Mouse (Mus musculus): ENCODE results near the gene Cirbp.

DNA sequence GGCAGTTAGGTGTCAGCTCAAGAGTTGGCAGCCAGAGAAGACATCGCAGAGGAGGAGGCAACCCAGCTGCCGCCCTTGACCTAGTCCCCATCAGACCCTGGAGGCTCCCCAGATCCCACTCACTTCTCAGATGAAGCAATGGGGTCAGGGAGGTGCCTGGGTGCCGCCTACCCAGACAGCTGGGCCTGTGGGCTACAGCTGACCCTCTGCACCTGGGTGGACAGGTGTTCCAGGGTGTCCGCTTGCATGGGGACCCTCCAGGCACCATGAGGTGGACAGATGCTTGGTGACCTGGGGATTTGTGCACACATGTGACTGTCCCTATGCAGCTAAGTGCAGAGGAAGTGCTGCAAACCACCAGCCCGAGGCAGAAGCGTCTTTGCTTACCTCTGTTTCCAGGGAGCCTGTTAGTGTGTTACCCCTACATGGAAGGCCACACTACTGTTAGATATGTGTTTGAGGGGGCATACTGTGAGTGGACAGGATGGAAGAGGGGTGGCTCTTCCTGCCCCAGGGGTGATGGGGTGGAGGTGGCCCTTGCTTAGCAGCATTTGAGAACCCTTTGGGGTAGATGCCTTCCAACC, 3.0 kb upstream of the Cirbp start:
- TF ChIP-seq CTCF (conservative IDR thresholded peaks at IDR 0.05; ENCODE audit: low read length) (no peak), NANOG (IDR thresholded peaks at IDR 0.05; ENCODE audit: borderline replicate concordance, low read length) (no peak), POU5F1 (IDR thresholded peaks at IDR 0.05; ENCODE audit: borderline replicate concordance, low read length) (no peak)

Data from E14TG2a.4 (cell line).